Mouse (Mus musculus) forebrain, embryonic 10.5 days (tissue): ENCODE data around the gene Gm14322. TPM values are rescaled to one million over a fixed set of nuclear protein-coding genes. Genes with fewer than 3 reads are reported as not detected.
"Not testable (repeated sequence)": the region's sequence is repeated elsewhere in the genome, so short reads cannot be mapped to it uniquely, and the experiment has no call there.

Source experiments
- DNase-seq: peaks from one replicate; pipeline ENCODE4 v3.0.0-alpha.2; 2017; ENCODE audit warnings: low spot score; ENCODE audit errors: extremely low spot score
- H3K27ac ChIP-seq: fragments of 300-500 bp; sonication (generic); 2 replicates; pipeline ENCODE4 v1.5.1; 2016; ENCODE audit warnings: mild to moderate bottlenecking
- H3K27me3 ChIP-seq: fragments of 300-500 bp; sonication (generic); 2 replicates; pipeline ENCODE4 v1.6.1; 2016; ENCODE audit warnings: mild to moderate bottlenecking; ENCODE audit not compliant: poor library complexity, severe bottlenecking
- H3K36me3 ChIP-seq: fragments of 300-500 bp; sonication (generic); replicated peaks from 2 replicates; pipeline ENCODE4 v1.6.1; 2016; ENCODE audit warnings: mild to moderate bottlenecking, moderate library complexity
- H3K4me1 ChIP-seq: fragments of 300-500 bp; sonication (generic); 2 replicates; pipeline ENCODE4 v1.6.1; 2016
- H3K4me3 ChIP-seq: fragments of 300-500 bp; sonication (generic); 2 replicates; pipeline ENCODE4 v1.5.1; 2016; ENCODE audit warnings: mild to moderate bottlenecking, moderate library complexity
- H3K9me3 ChIP-seq: fragments of 300-500 bp; sonication (generic); 2 replicates; pipeline ENCODE4 v1.6.1; 2016; ENCODE audit warnings: mild to moderate bottlenecking, moderate library complexity
- WGBS: fragments of 180-500 bp; shearing (Covaris S2); methylation state at CpG from one replicate; pipeline ENCODE4 v1.1.7; 2016; 5-methylcytosine and 5-hydroxymethylcytosine counted together
- polyA plus RNA-seq: library from polyadenylated mRNA; unstranded; fragments of >200 nt; fragmentation: Nextera tagmentation; extraction: Ambion mirVana; gene quantifications from 2 replicates; pipeline ENCODE4 v1.2.1, GENCODE M21; 2016

Gm14322 gene
- 9.3 and 12.1 TPM in 2 replicates for polyA plus RNA-seq

GRCm38 (mm10) chr2:177758941-177759558 lies at the start of gene Gm14322:
Gene Gm14322, plus strand, starts transcription at chr2:177759288.
- WGBS, result 22% methylated on average over 9 of the region's 9 CpGs
- DNase-seq, result peak; percentile 12
- not testable (repeated sequence) for H3K9me3 ChIP-seq, H3K27me3 ChIP-seq, H3K27ac ChIP-seq, H3K4me1 ChIP-seq, H3K36me3 ChIP-seq
- H3K4me3 ChIP-seq, result peak within 1 kb of the TSS; percentile 45

DNA sequence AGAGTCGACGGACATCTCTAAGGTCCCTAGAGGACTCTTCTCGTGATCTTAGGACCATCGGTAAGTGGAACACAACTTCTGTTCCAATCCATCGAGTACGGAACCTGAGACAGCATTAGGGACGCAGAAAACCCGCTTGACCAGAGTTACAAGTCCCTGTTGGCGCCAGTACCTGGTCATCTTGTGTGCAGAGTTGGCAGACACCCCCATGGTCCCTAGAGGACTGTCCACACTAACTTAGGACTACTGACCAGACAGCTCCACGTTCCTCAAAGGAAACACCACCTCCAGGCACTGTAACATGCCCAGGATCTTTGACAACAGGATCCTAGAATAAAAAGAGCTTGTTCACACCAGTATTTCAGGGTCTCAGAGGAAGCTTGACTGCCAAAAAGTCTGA lies 17.6 kb upstream of the Gm14322 start:
- 87% methylated on average over 7 of the region's 10 CpGs for WGBS
- H3K36me3 ChIP-seq, DNase-seq, H3K27me3 ChIP-seq, H3K9me3 ChIP-seq, H3K4me1 ChIP-seq, H3K4me3 ChIP-seq, H3K27ac ChIP-seq: not testable (repeated sequence)

GRCm38 (mm10) chr2:177787351-177787750 lies 28.3 kb downstream of the Gm14322 start:
- H3K27me3 ChIP-seq, DNase-seq, H3K4me3 ChIP-seq, H3K9me3 ChIP-seq, H3K4me1 ChIP-seq, H3K27ac ChIP-seq, H3K36me3 ChIP-seq: not testable (repeated sequence)
- 83% methylated on average over 1 of the region's 1 CpGs for WGBS

- no CpG with 5 or more reads among the region's 2 CpGs for WGBS
- not testable (repeated sequence) for H3K27ac ChIP-seq, H3K36me3 ChIP-seq, H3K4me3 ChIP-seq, H3K27me3 ChIP-seq, H3K9me3 ChIP-seq, DNase-seq, H3K4me1 ChIP-seq
Observed at GRCm38 (mm10) chr2:177806170-177806569, 47.1 kb downstream of the Gm14322 start.

Other genes with a start within 250 kb of the Gm14322 start
- not detected in 2 replicates for gene Gm14406, start 181.1 kb upstream of the Gm14322 start, polyA plus RNA-seq
- 42.2 and 43.8 TPM in 2 replicates for gene Gm14325, start 81.0 kb downstream of the Gm14322 start, polyA plus RNA-seq
- gene Gm14327, start 137.8 kb downstream of the Gm14322 start, polyA plus RNA-seq, result 2.0 and 2.1 TPM in 2 replicates
- gene Zfp972, start 166.3 kb downstream of the Gm14322 start, polyA plus RNA-seq, result 0.56 and 0.62 TPM in 2 replicates
- 20.0 and 20.5 TPM in 2 replicates for gene Gm14326, start 198.0 kb downstream of the Gm14322 start, polyA plus RNA-seq